ENCODE assay signal across 25 mouse cellular contexts in genomic region chr2:174226660-174227059, GRCm38 (mm10). TPM values are rescaled to one million over a fixed set of nuclear protein-coding genes. Genes with fewer than 3 reads are reported as not detected.
DNase-seq lines count a peak whose midpoint lies in the region; ATAC-seq and TF ChIP-seq lines count a peak whose summit lies in the region.
"Had no signal": no experiment of that assay in that cellular context is flagged by ENCODE, and none has a peak within 500 bp of the region (broad histone marks: within the 10 kb centered on the region; RNA-seq: fewer than 3 reads in every experiment).

No protein-coding gene starts in this region.

- TF ChIP-seq POLR2A in embryonic fibroblast, embryonic 13.5 days (IDR thresholded peaks at IDR 0.05; ENCODE audit: low read depth, low read length), result no peak

- no peaks in the 10 kb centered on the region for H3K27me3 ChIP-seq in stomach, embryonic 14.5 days (ENCODE audit: control insufficient read depth, insufficient read depth, low read length)
- no peaks in the 10 kb centered on the region for H3K27me3 ChIP-seq in stomach, postnatal 0 days (ENCODE audit: control insufficient read depth, insufficient read depth, low read length)
- H3K27me3 ChIP-seq: embryonic facial prominence, embryonic 13.5 days; hindbrain, embryonic 12.5 days; hindbrain, embryonic 15.5 days had no signal

- H3K4me3 ChIP-seq in stomach, embryonic 14.5 days (ENCODE audit: low read depth, low read length), result no peak overlapping the region
- H3K4me3 ChIP-seq in stomach, postnatal 0 days (ENCODE audit: low read depth, low read length), result no peak overlapping the region
- no peak overlapping the region for H3K4me3 ChIP-seq in embryonic fibroblast, embryonic 13.5 days (ENCODE audit: insufficient read depth, low read length)
- H3K4me3 ChIP-seq: embryonic facial prominence, embryonic 10.5 days; embryonic facial prominence, embryonic 13.5 days; gastrocnemius, adult 2 months; hindbrain, embryonic 12.5 days; hindbrain, embryonic 15.5 days had no signal

- H3K9ac ChIP-seq in stomach, embryonic 14.5 days (replicated peaks; ENCODE audit: low read depth, low read length), result no peak overlapping the region
- H3K9ac ChIP-seq in stomach, postnatal 0 days (ENCODE audit: low read length), result no peak overlapping the region
- H3K9ac ChIP-seq: embryonic facial prominence, embryonic 13.5 days; forebrain, postnatal 0 days; hindbrain, embryonic 12.5 days; hindbrain, embryonic 15.5 days had no signal

- H3K9me3 ChIP-seq in stomach, embryonic 14.5 days (ENCODE audit: control insufficient read depth, low read depth, low read length), result no peaks in the 10 kb centered on the region
- no peaks in the 10 kb centered on the region for H3K9me3 ChIP-seq in stomach, postnatal 0 days (ENCODE audit: control insufficient read depth, low read length)
- H3K9me3 ChIP-seq: embryonic facial prominence, embryonic 10.5 days; embryonic facial prominence, embryonic 13.5 days; hindbrain, embryonic 12.5 days; hindbrain, embryonic 15.5 days had no signal

- TF ChIP-seq CTCF in stomach, postnatal 0 days (IDR thresholded peaks at IDR 0.05; ENCODE audit: low read depth), result no peak
- TF ChIP-seq CTCF in embryonic fibroblast, embryonic 13.5 days (IDR thresholded peaks at IDR 0.05; ENCODE audit: borderline replicate concordance, insufficient read depth, low read length), result no peak

- WGBS in stomach, embryonic 14.5 days, result 77% methylated on average over 1 of the region's 1 CpGs
- WGBS in stomach, postnatal 0 days, result 71% methylated on average over 1 of the region's 1 CpGs

- 0 out of 2 replicates have a peak, but pooled peaks have one; percentile 14 for ATAC-seq in stomach, embryonic 14.5 days (ENCODE audit: insufficient number of reproducible peaks, insufficient read depth, low FRiP score, low read depth)
- no peak for ATAC-seq in stomach, postnatal 0 days (ENCODE audit: low FRiP score, low TSS enrichment)
- ATAC-seq: forebrain, embryonic 14.5 days; forebrain, postnatal 0 days; intestine, postnatal 0 days had no signal

- no peak for TF ChIP-seq EP300 in stomach, postnatal 0 days (optimal IDR thresholded peaks at IDR 0.05)

- no peaks in the 10 kb centered on the region for H3K36me3 ChIP-seq in stomach, embryonic 14.5 days (ENCODE audit: control insufficient read depth, insufficient read depth, low read length)
- no peaks in the 10 kb centered on the region for H3K36me3 ChIP-seq in stomach, postnatal 0 days (ENCODE audit: control insufficient read depth, insufficient read depth, low read length)
- H3K36me3 ChIP-seq: embryonic facial prominence, embryonic 10.5 days; embryonic facial prominence, embryonic 13.5 days; G1E; hindbrain, embryonic 12.5 days; hindbrain, embryonic 15.5 days had no signal

- H3K4me2 ChIP-seq in stomach, embryonic 14.5 days (replicated peaks; ENCODE audit: low read depth, low read length), result no peak overlapping the region
- H3K4me2 ChIP-seq in stomach, postnatal 0 days (replicated peaks; ENCODE audit: low read depth), result no peak overlapping the region
- H3K4me2 ChIP-seq: embryonic facial prominence, embryonic 13.5 days; heart, embryonic 11.5 days; hindbrain, embryonic 12.5 days; hindbrain, embryonic 15.5 days had no signal

- no peak overlapping the region for H3K27ac ChIP-seq in stomach, embryonic 14.5 days (ENCODE audit: low read length)
- no peak overlapping the region for H3K27ac ChIP-seq in stomach, postnatal 0 days (replicated peaks)
- H3K27ac ChIP-seq in embryonic fibroblast, embryonic 13.5 days (ENCODE audit: insufficient read depth, low read length), result peak overlapping the region; percentile 66
- H3K27ac ChIP-seq: embryonic facial prominence, embryonic 10.5 days; embryonic facial prominence, embryonic 13.5 days; gastrocnemius, adult 2 months; hindbrain, embryonic 12.5 days; hindbrain, embryonic 15.5 days had no signal

- DNase-seq in stomach, postnatal 0 days (ENCODE audit: low spot score), result no peak
- DNase-seq in NIH3T3 (ENCODE audit: low read depth), result peak; percentile 86
- DNase-seq in embryo, embryonic 10 days (ENCODE audit: low spot score), result no peak
- no peak for DNase-seq in right cerebral cortex, adult 18-20 months
- DNase-seq in cerebellum, adult 18-20 months, result no peak
- DNase-seq: adrenal gland, adult 2 months; adrenal gland, postnatal 14 days; cerebellum, adult 11-12 months; cerebellum, adult 9-11 months; cerebellum, postnatal 25 days; embryo, embryonic 11 days; forebrain, postnatal 0 days; gastrocnemius, adult 2 months; gastrocnemius, postnatal 14 days; heart, adult 11 months had no signal

- H3K4me1 ChIP-seq in stomach, embryonic 14.5 days (ENCODE audit: control insufficient read depth, insufficient read depth, low read length), result no peaks in the 10 kb centered on the region
- H3K4me1 ChIP-seq in stomach, postnatal 0 days (replicated peaks; ENCODE audit: control insufficient read depth, insufficient read depth), result no peaks in the 10 kb centered on the region
- H3K4me1 ChIP-seq in embryonic fibroblast, embryonic 13.5 days (ENCODE audit: control insufficient read depth, insufficient read depth, low read length), result peaks cover 5% of the 10 kb centered on the region
- H3K4me1 ChIP-seq: embryonic facial prominence, embryonic 10.5 days; embryonic facial prominence, embryonic 13.5 days; hindbrain, embryonic 12.5 days; hindbrain, embryonic 15.5 days had no signal

RNA-seq across cellular contexts. Expression of gene Gnas, which starts 57.5 kb away (rescaled TPM):
- 1,470 and 1,806 TPM in 2 replicates for polyA plus RNA-seq in stomach, embryonic 14.5 days (2014; fragmentation: Nextera tagmentation; extraction: Ambion mirVana)
- polyA plus RNA-seq in stomach, postnatal 0 days (2015; fragmentation: Nextera tagmentation; extraction: Ambion mirVana), result 890 and 920 TPM in 2 replicates
- 1,063 and 1,076 TPM in 2 replicates for polyA plus RNA-seq in embryonic fibroblast, embryonic 13.5 days (2011; ENCODE audit: insufficient read length, low read depth, missing spikeins)
